ENCODE assay signal across 18 mouse cellular contexts in genomic region chr12:37692584-37692983, GRCm38 (mm10).
"Had no signal": no experiment of that assay in that cellular context is flagged by ENCODE, and none has a peak within 500 bp of the region (broad histone marks: within the 10 kb centered on the region; RNA-seq: fewer than 3 reads in every experiment).

No protein-coding gene starts in this region.

- DNase-seq: kidney, adult 8-10 months; kidney, postnatal 10 days; kidney, postnatal 36 days; layer of hippocampus, postnatal 36 days; liver; lung, adult 18-20 months; lung, postnatal 10 days; lung, postnatal 36 days; thymus, adult 18-20 months; thymus, postnatal 36 days had no signal

- H3K4me3 ChIP-seq: kidney, embryonic 15.5 days; left cerebral cortex, adult 2 months; limb, embryonic 12.5 days; liver, embryonic 12.5 days; liver, embryonic 15.5 days; lung, embryonic 15.5 days; megakaryocyte, embryonic 14.5 days; midbrain, embryonic 12.5 days had no signal

- H3K36me3 ChIP-seq: kidney, embryonic 15.5 days; limb, embryonic 12.5 days; liver, embryonic 12.5 days; liver, embryonic 15.5 days; lung, embryonic 15.5 days; midbrain, embryonic 12.5 days had no signal

- H3K9ac ChIP-seq: kidney, embryonic 15.5 days; limb, embryonic 12.5 days; liver, embryonic 12.5 days; liver, embryonic 15.5 days; lung, embryonic 15.5 days; midbrain, embryonic 12.5 days had no signal

- H3K9me3 ChIP-seq: kidney, embryonic 15.5 days; limb, embryonic 12.5 days; liver, embryonic 12.5 days; liver, embryonic 15.5 days; lung, embryonic 15.5 days; megakaryocyte, embryonic 14.5 days; midbrain, embryonic 12.5 days had no signal

- H3K27ac ChIP-seq: kidney, embryonic 15.5 days; left cerebral cortex, adult 2 months; limb, embryonic 12.5 days; liver, embryonic 12.5 days; liver, embryonic 15.5 days; lung, embryonic 15.5 days; midbrain, embryonic 12.5 days had no signal

- H3K27me3 ChIP-seq: kidney, embryonic 15.5 days; limb, embryonic 12.5 days; liver, embryonic 12.5 days; liver, embryonic 15.5 days; lung, embryonic 15.5 days; megakaryocyte, embryonic 14.5 days; midbrain, embryonic 12.5 days had no signal

- ATAC-seq: liver, embryonic 12.5 days had no signal

- H3K4me1 ChIP-seq: kidney, embryonic 15.5 days; limb, embryonic 12.5 days; liver, embryonic 12.5 days; liver, embryonic 15.5 days; lung, embryonic 15.5 days; megakaryocyte, embryonic 14.5 days; midbrain, embryonic 12.5 days had no signal

- H3K4me2 ChIP-seq: kidney, embryonic 15.5 days; limb, embryonic 12.5 days; liver, embryonic 12.5 days; liver, embryonic 15.5 days; lung, embryonic 15.5 days; midbrain, embryonic 12.5 days had no signal
